ENCODE assay signal across 8 mouse cellular contexts in genomic region chr2:168161978-168162377, GRCm38 (mm10). TPM values are rescaled to one million over a fixed set of nuclear protein-coding genes. Genes with fewer than 3 reads are reported as not detected.
DNase-seq lines count a peak whose midpoint lies in the region; ATAC-seq and TF ChIP-seq lines count a peak whose summit lies in the region.

No protein-coding gene starts in this region.

- peak overlapping the region; percentile 75 for H3K9ac ChIP-seq in heart, embryonic 13.5 days
- H3K9ac ChIP-seq in midbrain, embryonic 11.5 days (ENCODE audit: low read length): peak overlapping the region; percentile 53

- peaks cover 44% of the 10 kb centered on the region for H3K4me1 ChIP-seq in heart, embryonic 13.5 days
- H3K4me1 ChIP-seq in bone marrow macrophage, adult 2 months (ENCODE audit: control insufficient read depth, insufficient read depth, low read length): no peaks in the 10 kb centered on the region
- peaks cover 16% of the 10 kb centered on the region; the same call in 1 of the 2 replicates for H3K4me1 ChIP-seq in midbrain, embryonic 11.5 days (ENCODE audit: control insufficient read depth, insufficient read depth, low read length)

- WGBS in heart, embryonic 13.5 days: 6% methylated on average over 14 of the region's 14 CpGs
- WGBS in midbrain, embryonic 11.5 days: 11% methylated on average over 14 of the region's 14 CpGs

- TF ChIP-seq CTCF in bone marrow macrophage, adult 2 months (IDR thresholded peaks at IDR 0.05; ENCODE audit: low read depth, low read length): no peak

- no peaks in the 10 kb centered on the region for H3K36me3 ChIP-seq in heart, embryonic 13.5 days
- no peaks in the 10 kb centered on the region for H3K36me3 ChIP-seq in midbrain, embryonic 11.5 days (ENCODE audit: control insufficient read depth, insufficient read depth, low read length)

- H3K9me3 ChIP-seq in heart, embryonic 13.5 days: no peaks in the 10 kb centered on the region
- no peaks in the 10 kb centered on the region for H3K9me3 ChIP-seq in midbrain, embryonic 11.5 days (ENCODE audit: control insufficient read depth, low read length)

- no peak for ATAC-seq in heart, embryonic 13.5 days (ENCODE audit: extremely low read depth, insufficient number of reproducible peaks, low FRiP score, low TSS enrichment)
- ATAC-seq in midbrain, embryonic 11.5 days (ENCODE audit: low FRiP score): no peak

- peak overlapping the region; percentile 86 for H3K27ac ChIP-seq in heart, embryonic 13.5 days (replicated peaks)
- no peak overlapping the region for H3K27ac ChIP-seq in bone marrow macrophage, adult 2 months (ENCODE audit: insufficient read depth, low read depth, low read length)
- H3K27ac ChIP-seq in midbrain, embryonic 11.5 days (ENCODE audit: low read depth, low read length): no peak overlapping the region

- H3K4me3 ChIP-seq in heart, embryonic 13.5 days: peak overlapping the region; percentile 47
- H3K4me3 ChIP-seq in bone marrow macrophage, adult 2 months (ENCODE audit: insufficient read depth, low read length): 0 out of 2 replicates have a peak overlapping the region, but pooled peaks have one; percentile 11
- H3K4me3 ChIP-seq in midbrain, embryonic 11.5 days (ENCODE audit: low read depth, low read length): peak overlapping the region; percentile 9; the same call in 1 of the 2 replicates

- no peak for DNase-seq in heart, adult 9 months (ENCODE audit: low spot score in 2 of 2)
- DNase-seq in induced T-regulatory cell, adult 2 months (ENCODE audit: low read depth): peak; percentile 33
- peak; percentile 89 for DNase-seq in midbrain, embryonic 11.5 days (ENCODE audit: low spot score, missing footprints)
- DNase-seq in cerebellum, postnatal 14 days: no peak
- DNase-seq in cerebellum, postnatal 36 days: no peak
- DNase-seq in adipocyte (ENCODE audit: low spot score): no peak

- peaks cover 5% of the 10 kb centered on the region; the same call in 1 of the 2 replicates for H3K27me3 ChIP-seq in heart, embryonic 13.5 days (replicated peaks)
- H3K27me3 ChIP-seq in midbrain, embryonic 11.5 days (ENCODE audit: control insufficient read depth, insufficient read depth, low read length): no peaks in the 10 kb centered on the region; the same call in none of the 2 replicates

- no peak for TF ChIP-seq POLR2A in bone marrow macrophage, adult 2 months (IDR thresholded peaks at IDR 0.05; ENCODE audit: borderline replicate concordance, low read depth, low read length)

- peak overlapping the region; percentile 71 for H3K4me2 ChIP-seq in heart, embryonic 13.5 days
- peak overlapping the region; percentile 34 for H3K4me2 ChIP-seq in midbrain, embryonic 11.5 days

RNA-seq across cellular contexts. Expression of gene Adnp, which starts 44.9 kb away (rescaled TPM):
- 1.8 TPM in 2 replicates for polyA plus RNA-seq in heart, embryonic 13.5 days (2015; fragmentation: Nextera tagmentation; extraction: Ambion mirVana)
- 15.9 and 16.3 TPM in 2 replicates for polyA plus RNA-seq in bone marrow macrophage, adult 2 months (2012; ENCODE audit: insufficient read depth, insufficient read length, missing spikeins)
- polyA plus RNA-seq in midbrain, embryonic 11.5 days (2014; fragmentation: Nextera tagmentation; extraction: Ambion mirVana): 6.0 and 9.7 TPM in 2 replicates

Comparison
In these comparisons a context has a peak if more than half of its experiments do, and no peak if none do; other contexts are left out.
1. DNase-seq: peak in induced T-regulatory cell, adult 2 months (single experiment) and midbrain, embryonic 11.5 days (single experiment); none in heart, adult 9 months (0 of 2), cerebellum, postnatal 14 days (0 of 2), cerebellum, postnatal 36 days (0 of 2) and adipocyte (single experiment).
2. Peak in every context shown above with its lines, with median percentiles within 50 percentile points of each other: H3K4me3 ChIP-seq.